Mouse (Mus musculus) left cerebral cortex, postnatal 25 days (tissue): ENCODE measurements at regions not wholly inside any gene's neighbourhood (a gene's known extent, or its start where the extent isn't known, plus 50 kb on each side); places are given as distances from the start of the nearest gene placed in this dataset.

ENCODE experiments used
- DNase-seq, 2 experiments: peaks; one replicate each; pipeline ENCODE4 v3.0.0; 2022; ENCODE audit warnings: low spot score in 2 of 2, mixed read lengths in 1 of 2
- intact Hi-C: fragments of 180-260 bp; cut with DNase I; formaldehyde crosslinking; loops from one replicate; pipeline ENCODE4 v1.15.1; 2025

DNA sequence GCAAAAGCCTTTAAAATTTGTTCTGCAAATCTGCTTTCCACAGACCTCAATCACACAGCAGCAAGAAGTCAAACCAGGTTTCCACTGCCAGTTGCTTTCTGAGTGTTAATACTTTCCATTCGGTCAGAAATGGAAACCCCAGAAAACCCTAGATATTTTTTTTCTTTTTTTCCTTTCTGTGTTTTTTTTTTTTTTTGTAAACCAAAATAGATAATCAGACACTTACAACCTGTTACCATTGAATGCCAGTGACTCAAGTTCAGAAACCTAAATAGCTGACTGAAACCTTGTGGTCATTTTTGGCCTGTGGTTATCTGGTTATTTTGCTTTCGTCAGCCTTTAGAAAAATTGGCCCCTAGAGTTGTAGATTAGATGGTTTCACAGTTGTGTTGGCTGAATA, 93.2 kb upstream of the Zc3h12c start:
- no peak for DNase-seq
- intact Hi-C loops: no loop called here

DNA sequence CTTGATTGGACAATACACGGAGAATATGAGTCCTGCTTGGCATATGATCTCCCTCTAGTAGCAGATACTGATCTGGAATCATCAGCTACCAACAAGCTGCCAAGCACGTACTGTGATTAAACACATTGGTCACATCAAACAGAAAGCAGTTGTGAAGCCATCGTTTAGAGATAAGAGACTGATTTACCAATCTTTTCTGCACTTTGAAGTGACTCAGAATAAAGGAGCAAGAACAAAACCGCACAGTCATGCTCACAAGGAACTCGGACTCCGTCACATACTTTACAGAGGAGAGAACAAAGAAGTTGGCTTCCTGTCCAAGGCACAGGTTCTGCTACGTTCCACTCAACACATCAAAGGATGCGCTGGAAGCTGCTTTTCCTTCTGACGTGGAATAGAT, 91.1 kb upstream of the Zc3h12c start:
- no peak for DNase-seq
- intact Hi-C loops: no loop called here

DNA sequence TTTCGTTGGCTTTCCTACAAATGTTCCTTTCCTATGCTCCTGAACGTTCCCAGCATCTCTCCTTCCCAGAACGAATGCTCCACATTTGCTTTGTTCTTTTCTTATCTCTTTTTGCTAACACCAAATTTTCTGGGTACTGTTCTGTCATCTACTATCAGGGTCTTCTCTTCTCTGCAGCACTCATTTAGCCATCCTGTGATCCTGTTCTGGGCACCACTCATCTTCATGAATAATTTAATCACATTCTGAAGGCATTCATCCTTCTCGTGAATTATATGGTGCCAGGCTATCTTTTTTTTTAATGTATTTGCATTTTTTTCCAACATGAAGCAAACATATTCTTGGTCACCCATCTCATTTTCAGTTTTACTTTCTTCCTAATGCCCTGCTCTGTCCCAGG, 87.3 kb upstream of the Zc3h12c start:
- intact Hi-C loops: no loop called here
- no peak for DNase-seq

DNA sequence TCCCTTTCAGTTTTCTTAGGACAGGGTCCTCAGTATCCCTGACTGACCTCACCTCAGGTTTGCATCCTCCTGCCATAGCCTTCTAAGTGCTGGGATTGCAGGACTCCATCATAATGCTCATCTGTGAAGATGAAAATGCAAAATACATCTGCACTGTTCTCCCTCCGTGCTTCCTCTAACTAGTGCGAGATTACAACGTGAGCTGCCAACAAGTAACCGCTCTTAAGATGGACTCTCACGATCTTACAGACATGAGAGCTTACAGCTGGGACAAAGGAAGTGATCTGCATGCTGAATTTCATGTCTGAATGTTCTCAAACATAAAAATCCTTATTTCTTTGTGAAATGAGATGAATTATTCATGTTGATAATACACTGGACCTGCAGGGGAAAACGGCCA, 86.1 kb upstream of the Zc3h12c start:
- intact Hi-C loops: no loop called here
- DNase-seq: no peak

DNA sequence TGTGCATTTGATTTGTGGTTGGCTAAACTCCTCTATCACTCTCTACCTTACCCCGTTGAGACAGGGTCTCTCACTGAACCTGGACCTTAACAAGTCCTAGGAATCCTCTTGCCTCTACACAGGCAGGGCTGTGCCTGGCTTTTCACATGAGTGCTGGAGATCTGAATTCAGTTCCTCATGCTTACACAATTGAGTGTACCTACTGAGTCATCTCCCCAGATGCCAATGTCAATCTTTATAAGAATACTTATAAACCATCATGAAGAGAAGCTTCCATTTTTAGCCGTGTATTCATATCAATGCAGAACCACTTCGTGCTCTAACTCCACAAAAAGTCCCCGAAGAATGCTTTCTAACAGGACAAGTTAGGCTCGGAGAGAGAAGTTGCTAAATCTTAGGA, 83.1 kb upstream of the Zc3h12c start:
- intact Hi-C loops: no loop called here
- DNase-seq: no peak

DNA sequence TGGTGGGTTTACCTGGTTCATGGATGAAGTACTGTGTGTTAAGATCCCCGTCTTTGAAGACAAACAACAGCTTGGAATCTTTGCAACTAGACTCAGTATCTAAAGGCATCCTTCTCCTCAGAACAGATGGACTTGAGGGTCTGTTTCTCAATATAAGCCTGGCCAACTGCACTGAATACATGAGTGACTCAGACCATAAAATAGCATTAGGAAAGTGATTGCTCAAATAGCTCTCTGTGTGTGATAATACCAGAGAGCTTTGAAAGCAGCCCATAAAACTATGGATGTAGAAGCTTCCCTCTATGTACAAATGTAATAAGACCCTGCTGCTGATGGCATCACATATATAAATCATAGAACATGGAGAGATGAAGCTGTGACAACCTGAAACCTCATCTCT, 78.3 kb upstream of the Zc3h12c start:
- peak in 1 of 2 experiments; percentile 33 for DNase-seq
- intact Hi-C loops: no loop called here

DNA sequence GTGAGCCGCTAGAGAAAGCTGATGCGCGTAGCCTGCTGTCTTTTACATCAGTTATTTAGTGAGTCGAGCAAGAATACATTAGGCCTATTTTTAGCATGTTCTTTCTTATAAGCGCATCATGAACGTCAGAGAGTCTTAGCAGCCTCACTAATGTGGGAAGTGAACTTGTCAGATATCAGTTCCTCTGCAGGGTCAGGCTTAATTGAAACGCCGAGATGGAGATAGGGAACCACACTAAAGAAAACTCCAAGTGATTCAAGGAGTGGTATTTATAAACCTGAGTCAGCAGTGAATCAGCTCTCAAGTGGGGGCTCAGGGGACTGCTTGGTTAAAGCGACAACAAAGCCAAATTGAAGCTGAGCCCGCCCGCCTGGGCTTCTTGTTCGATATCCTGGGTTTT, 75.7 kb upstream of the Zc3h12c start:
- intact Hi-C loops: no loop called here

DNA sequence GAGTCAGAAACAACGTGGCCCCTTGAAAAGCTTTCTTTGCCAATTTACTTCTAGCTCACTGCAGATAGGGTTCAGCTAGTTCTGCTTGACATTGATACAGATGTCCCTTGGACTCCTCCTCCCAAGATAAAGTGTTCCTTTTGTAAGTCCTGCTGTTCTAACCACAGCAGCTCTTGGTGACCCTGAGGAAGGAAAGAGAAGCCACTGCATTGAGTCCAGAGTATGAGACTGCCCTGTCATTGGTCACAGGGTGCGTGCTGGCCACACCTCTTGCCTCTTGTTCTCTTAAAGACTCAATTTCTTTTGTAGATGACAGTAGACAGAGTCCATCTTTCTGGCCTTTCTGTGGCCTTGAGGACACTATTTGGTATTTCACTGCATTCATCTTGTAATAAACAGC, 74.7 kb upstream of the Zc3h12c start:
- DNase-seq: no peak
- intact Hi-C loops: no loop called here

More for the DNA sequence above, 75.7 kb upstream of the Zc3h12c start:
- peak; percentile 19 to 76 for DNase-seq

DNA sequence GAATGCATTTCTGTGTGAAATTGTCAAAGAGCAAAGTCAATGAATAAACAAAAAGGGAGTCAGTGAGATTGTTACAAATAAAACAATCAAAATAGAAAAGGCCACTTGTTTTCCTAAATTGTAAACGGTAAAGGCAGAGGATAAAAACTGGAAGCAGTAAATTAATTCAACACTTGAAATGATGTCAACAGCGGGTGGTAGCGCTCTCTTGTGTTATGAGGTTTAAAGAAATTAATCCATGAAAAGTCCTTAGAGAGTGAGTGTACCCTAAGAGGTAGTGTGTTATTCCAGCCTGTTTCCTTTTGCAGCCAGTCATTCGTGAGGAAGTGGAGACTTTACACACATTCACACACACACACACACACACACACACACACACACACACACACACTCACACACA, 73.2 kb upstream of the Zc3h12c start:
- intact Hi-C loops: no loop called here
- no peak for DNase-seq

DNA sequence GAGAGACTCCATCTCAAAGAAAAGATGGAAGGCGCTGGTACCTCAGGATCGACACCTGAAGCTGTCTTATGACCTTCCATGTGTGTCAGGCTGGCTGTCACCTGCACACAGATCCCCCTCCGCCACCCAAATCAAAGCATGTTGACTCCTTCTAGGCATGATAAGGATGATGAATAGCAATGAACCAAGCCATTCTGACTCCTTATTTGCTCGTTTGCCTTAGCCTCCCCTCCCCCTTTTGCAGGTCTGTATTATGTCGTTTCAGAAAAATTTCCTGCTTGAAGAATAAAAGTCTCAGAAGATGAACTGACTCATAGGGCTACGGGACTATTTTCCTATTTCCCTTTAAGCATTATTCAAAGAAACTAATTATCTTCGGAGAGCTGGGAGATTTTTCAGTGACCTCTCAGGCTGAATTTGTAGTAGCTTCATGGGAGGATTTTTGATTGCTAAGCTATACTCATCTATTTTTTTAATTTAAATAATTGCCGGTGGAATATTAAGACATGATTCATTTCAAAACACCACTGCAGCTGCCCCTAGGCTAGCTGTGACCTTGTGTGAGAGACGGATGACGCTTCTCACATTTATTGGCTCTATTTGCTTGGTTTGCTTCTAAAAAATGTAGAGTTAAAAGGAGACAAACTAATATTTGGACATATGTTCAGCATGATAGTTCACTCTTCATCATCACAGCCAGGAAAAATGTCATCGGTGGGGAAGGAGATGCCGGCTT, 72.4 kb upstream of the Zc3h12c start:
- DNase-seq: no peak
- intact Hi-C loops: no loop called here

DNA sequence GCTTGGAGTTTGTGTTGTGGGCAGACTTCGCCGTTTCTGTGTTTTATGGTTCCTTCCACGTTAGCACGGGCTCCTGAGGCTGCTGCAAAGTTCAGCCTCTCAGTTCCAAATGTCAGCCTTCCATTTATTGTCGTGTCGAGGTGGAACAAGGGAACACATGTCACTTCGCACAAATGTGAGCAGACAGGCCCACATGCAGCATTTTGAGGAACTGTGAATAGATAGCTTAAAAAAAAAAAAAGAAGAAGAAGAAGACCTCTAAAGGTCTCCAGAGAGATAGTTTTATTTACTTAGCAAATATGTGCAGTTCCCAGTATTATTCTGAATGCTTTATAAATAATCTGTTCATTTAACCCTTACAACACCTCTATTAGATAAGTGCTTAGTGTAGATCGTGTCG, 66.4 kb upstream of the Zc3h12c start:
- intact Hi-C loops: no loop called here

DNA sequence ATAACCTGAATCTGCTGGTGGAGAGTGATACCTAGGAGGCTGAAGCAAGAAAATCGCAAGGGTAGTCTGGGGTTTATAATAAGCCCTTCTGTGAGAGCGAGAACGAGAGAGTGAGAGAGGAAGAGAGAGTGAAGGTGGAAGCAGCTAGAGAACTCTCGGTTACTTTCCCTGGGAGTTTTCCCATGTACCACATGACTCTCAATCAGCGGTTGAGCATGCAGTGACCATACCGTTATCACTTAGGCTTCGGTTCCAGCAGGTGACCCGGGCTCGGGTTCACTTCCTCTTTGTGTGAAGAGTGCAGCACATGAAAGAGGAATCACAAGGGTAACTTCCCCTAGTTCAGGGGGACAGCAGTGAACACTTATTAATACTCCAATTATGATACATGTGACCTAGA, 61.2 kb upstream of the Zc3h12c start:
- intact Hi-C loops: no loop called here
- peak in 1 of 2 experiments; percentile 26 for DNase-seq

More for the DNA sequence above, 66.4 kb upstream of the Zc3h12c start:
- no peak for DNase-seq

DNA sequence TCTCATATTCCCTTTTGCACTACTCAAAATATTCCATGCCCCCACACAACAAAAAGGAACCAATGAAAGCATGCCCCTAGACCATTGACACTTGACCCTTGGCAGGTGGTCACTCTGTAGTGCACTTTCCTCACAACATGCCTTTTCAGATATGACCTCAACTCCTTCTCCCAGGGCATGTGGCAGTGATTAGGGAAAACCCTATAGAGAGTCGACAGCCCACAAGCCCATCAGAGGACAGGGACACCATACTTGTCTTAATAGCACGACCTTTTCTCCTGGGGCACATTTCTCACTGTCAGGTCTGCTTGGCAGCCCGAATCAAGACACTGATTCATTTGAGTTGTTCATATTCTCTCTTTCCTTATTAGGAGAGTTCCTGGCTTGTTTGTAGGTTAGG, 57.3 kb upstream of the Zc3h12c start:
- DNase-seq: no peak
- intact Hi-C loops: no loop called here

DNA sequence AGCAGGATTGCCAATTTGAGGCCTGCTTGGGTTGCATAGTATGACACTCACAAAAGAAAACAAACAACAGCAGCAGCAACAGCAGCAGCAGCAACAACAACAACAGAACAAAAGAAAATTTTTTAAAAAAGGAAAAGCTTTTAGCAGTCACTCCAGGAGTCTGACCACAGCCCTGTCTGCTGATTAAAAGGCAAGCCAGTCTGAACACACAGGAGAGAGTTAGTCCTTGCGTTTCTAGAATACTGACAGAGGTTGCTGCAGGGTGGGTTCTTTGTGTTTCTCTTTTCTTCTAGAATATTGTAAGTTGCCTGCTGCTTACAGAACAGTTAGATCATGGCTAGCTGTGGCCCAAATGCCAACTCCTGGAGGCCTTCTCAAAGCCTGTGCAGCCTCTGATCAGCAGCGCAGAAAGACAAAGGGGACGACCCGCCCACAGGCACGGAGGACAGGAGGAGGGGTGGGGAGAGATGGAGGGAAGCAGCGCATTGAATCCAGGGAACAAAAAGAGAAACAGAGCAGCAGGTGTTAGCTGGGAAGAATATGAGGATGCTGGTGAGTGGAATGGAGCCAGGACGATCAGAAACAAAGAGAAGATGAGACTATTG, 55.2 kb upstream of the Zc3h12c start:
- no peak for DNase-seq
- intact Hi-C loops: no loop called here
